Mouse (Mus musculus) cerebellum, adult 2 months (tissue): ENCODE results near the gene Atp1a4. TPM values are rescaled to one million over a fixed set of nuclear protein-coding genes. Genes with fewer than 3 reads are reported as not detected.
A peak's percentile ranks its signal among the peaks of the same experiment; 100 is the strongest.

Experiments used
- DNase-seq, 2 experiments: peaks; one replicate each; pipeline ENCODE4 v3.0.0; 2021
- H3K27ac ChIP-seq: fragments of 200-500 bp; 2 replicates; pipeline ENCODE4 v1.5.1; 2012; ENCODE audit warnings: low read length, control low read depth, inconsistent platforms; ENCODE audit not compliant: insufficient read depth
- H3K27me3 ChIP-seq: fragments of 200-500 bp; 2 replicates; pipeline ENCODE4 v1.6.1; 2012; ENCODE audit warnings: inconsistent platforms, mild to moderate bottlenecking, low read length, moderate library complexity; ENCODE audit not compliant: control insufficient read depth, insufficient read depth
- H3K4me1 ChIP-seq: fragments of 200-500 bp; 2 replicates; pipeline ENCODE4 v1.6.1; 2011; ENCODE audit warnings: low read length; ENCODE audit not compliant: control insufficient read depth, insufficient read depth
- H3K4me3 ChIP-seq: fragments of 200-500 bp; replicated peaks from 2 replicates; pipeline ENCODE3; 2011; ENCODE audit warnings: mild to moderate bottlenecking, low read depth, low read length, control low read depth; ENCODE audit not compliant: insufficient read depth
- CTCF ChIP-seq: fragments of 200-500 bp; IDR thresholded peaks from 2 replicates; pipeline ENCODE4 v1.5.1; 2011; ENCODE audit warnings: low read depth, mild to moderate bottlenecking, control low read depth, low read length, moderate library complexity, borderline replicate concordance; ENCODE audit not compliant: insufficient read depth
- POLR2A ChIP-seq: fragments of 200-500 bp; IDR thresholded peaks from 2 replicates; pipeline ENCODE4 v1.6.1; 2011; ENCODE audit warnings: low read length, control low read depth, borderline replicate concordance; ENCODE audit not compliant: insufficient read depth
- whole genome bisulfite sequencing: fragments of 180-500 bp; shearing (Covaris S2); methylation state at CpG from one replicate; pipeline ENCODE4 v1.1.7; 2018; 5-methylcytosine and 5-hydroxymethylcytosine counted together
- polyA plus RNA-seq: library from polyadenylated mRNA; depleted of rRNA; stranded (reverse); fragments of >200 nt; gene quantifications from 2 replicates; pipeline ENCODE4 v1.2.3, GENCODE M21; 2012

Gene Atp1a4
- polyA plus RNA-seq, 1 experiment = not detected

- Histone ChIP-seq H3K4me3 (no peak overlapping the region), H3K27me3 (no peaks in the 10 kb centered on the region), H3K4me1 (peaks cover 5% of the 10 kb centered on the region; the same call in 1 of the 2 replicates), H3K27ac (no peak overlapping the region)
- no peak for DNase-seq
- 64% methylated on average over 5 of the region's 5 CpGs for WGBS
- TF ChIP-seq POLR2A (no peak), CTCF (no peak)
Measured at GRCm38 (mm10) chr1:172212776-172213175, 45.4 kb downstream of the Atp1a4 start.

- H3K4me1 ChIP-seq = peaks cover 20% of the 10 kb centered on the region
- peak; percentile 44 to 56 for DNase-seq
- peak overlapping the region; percentile 51 for H3K4me3 ChIP-seq
- 11% methylated on average over 7 of the region's 7 CpGs for WGBS
- peak overlapping the region; percentile 91 for H3K27ac ChIP-seq
- H3K27me3 ChIP-seq = no peaks in the 10 kb centered on the region
- TF ChIP-seq POLR2A = no peak
- no peak for TF ChIP-seq CTCF
Measured at GRCm38 (mm10) chr1:172207111-172207584, 51.1 kb downstream of the Atp1a4 start.

GRCm38 (mm10) chr1:172206141-172206917, 51.9 kb downstream of the Atp1a4 start, which contains the start of gene Pea15a:
Gene Pea15a, minus strand, starts transcription at chr1:172206804.
- DNase-seq = peak; percentile 92
- WGBS = under 1% methylated on average over 40 of the region's 40 CpGs
- peak; percentile 89 for TF ChIP-seq POLR2A
- TF ChIP-seq CTCF = no peak
- Histone ChIP-seq H3K4me3 (peak within 1 kb of the TSS; percentile 100), H3K27me3 (no peaks in the 10 kb centered on the region), H3K4me1 (peaks cover 25% of the 10 kb centered on the region), H3K27ac (peak within 1 kb of the TSS; percentile 100)

GRCm38 (mm10) chr1:172205741-172206087, 52.5 kb downstream of the Atp1a4 start:
- TF ChIP-seq CTCF = no peak
- TF ChIP-seq POLR2A = no peak
- peaks cover 31% of the 10 kb centered on the region for H3K4me1 ChIP-seq
- no peaks in the 10 kb centered on the region for H3K27me3 ChIP-seq
- peak overlapping the region; percentile 100 for H3K4me3 ChIP-seq
- 0% methylated on average over 3 of the region's 3 CpGs for WGBS
- peak overlapping the region; percentile 100 for H3K27ac ChIP-seq
- DNase-seq = peak in 1 of 2 experiments; percentile 56

GRCm38 (mm10) chr1:172204814-172205740, 53.1 kb downstream of the Atp1a4 start:
- TF ChIP-seq POLR2A (no peak), CTCF (no peak)
- Histone ChIP-seq H3K4me1 (peaks cover 37% of the 10 kb centered on the region), H3K27me3 (no peaks in the 10 kb centered on the region), H3K27ac (peak overlapping the region; percentile 100), H3K4me3 (peak overlapping the region; percentile 100)
- DNase-seq = peak; percentile 78
- WGBS = under 1% methylated on average over 15 of the region's 15 CpGs

GRCm38 (mm10) chr1:172204033-172204813, 54.0 kb downstream of the Atp1a4 start:
- Histone ChIP-seq H3K4me1 (peaks cover 46% of the 10 kb centered on the region), H3K4me3 (peak overlapping the region; percentile 100), H3K27me3 (no peaks in the 10 kb centered on the region), H3K27ac (peak overlapping the region; percentile 100)
- WGBS = 4% methylated on average over 9 of the region's 9 CpGs
- TF ChIP-seq CTCF (no peak), POLR2A (no peak)
- DNase-seq = peak; percentile 53 to 56

- H3K27ac ChIP-seq = peak overlapping the region; percentile 100
- DNase-seq = peak in 1 of 2 experiments; percentile 53
- WGBS = 0% methylated on average over 4 of the region's 4 CpGs
- H3K4me1 ChIP-seq = peaks cover 50% of the 10 kb centered on the region
- no peak for TF ChIP-seq CTCF
- no peak for TF ChIP-seq POLR2A
- H3K27me3 ChIP-seq = no peaks in the 10 kb centered on the region
- peak overlapping the region; percentile 39 for H3K4me3 ChIP-seq
Measured at GRCm38 (mm10) chr1:172203566-172203965, 54.6 kb downstream of the Atp1a4 start.
